Mouse (Mus musculus): ENCODE measurements around the gene Ppp1r27. TPM values are rescaled to one million over a fixed set of nuclear protein-coding genes. Genes with fewer than 3 reads are reported as not detected.
"Not testable (repeated sequence)": the region's sequence is repeated elsewhere in the genome, so short reads cannot be mapped to it uniquely, and the experiment has no call there.

Gene Ppp1r27
- total and polyA plus RNA-seq, 2 experiments from 2014 or later = not detected

DNA sequence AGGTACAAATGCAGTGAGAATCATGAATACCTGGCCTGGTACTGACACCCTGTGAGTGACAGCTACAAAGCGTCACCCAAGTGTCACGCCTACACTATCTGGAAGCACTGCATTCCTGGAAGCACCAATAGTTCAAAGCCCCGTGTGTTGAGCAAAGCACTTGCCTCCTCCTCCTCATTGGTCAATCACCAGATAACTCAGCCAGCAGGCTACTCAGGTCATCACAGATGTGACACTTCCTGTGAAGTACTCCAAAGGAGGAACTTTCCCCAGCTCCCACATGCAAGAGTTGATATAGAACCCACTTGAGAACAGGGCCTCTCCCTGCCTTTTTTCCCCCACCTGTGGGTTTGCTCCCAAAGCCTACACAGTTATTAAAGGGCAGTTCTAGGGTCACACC is 20.2 kb upstream of the Ppp1r27 start:
- WGBS = 77% methylated on average over 3 of the region's 3 CpGs
- peak overlapping the region; percentile 86 for H3K4me2 ChIP-seq (ENCODE audit: low read depth, low read length)
- no peaks in the 10 kb centered on the region for H3K27me3 ChIP-seq (ENCODE audit: insufficient read depth, low read length)
- 0 out of 2 replicates have a peak overlapping the region, but pooled peaks have one; percentile 67 for H3K9ac ChIP-seq (replicated peaks; ENCODE audit: low read length)
- no peak overlapping the region for H3K27ac ChIP-seq
- TF ChIP-seq CTCF (IDR thresholded peaks at IDR 0.05; ENCODE audit: low read depth) = no peak
- DNase-seq (ENCODE audit: low spot score) (no peak), ATAC-seq (no peak)
- H3K4me1 ChIP-seq (ENCODE audit: insufficient read depth, low read length) = peaks cover 13% of the 10 kb centered on the region
- no peaks in the 10 kb centered on the region for H3K9me3 ChIP-seq (ENCODE audit: low read length)
- peaks cover 42% of the 10 kb centered on the region; the same call in 1 of the 2 replicates for H3K36me3 ChIP-seq (ENCODE audit: insufficient read depth, low read length)
- H3K4me3 ChIP-seq (ENCODE audit: low read length) = 0 out of 2 replicates have a peak overlapping the region, but pooled peaks have one; percentile 93

DNA sequence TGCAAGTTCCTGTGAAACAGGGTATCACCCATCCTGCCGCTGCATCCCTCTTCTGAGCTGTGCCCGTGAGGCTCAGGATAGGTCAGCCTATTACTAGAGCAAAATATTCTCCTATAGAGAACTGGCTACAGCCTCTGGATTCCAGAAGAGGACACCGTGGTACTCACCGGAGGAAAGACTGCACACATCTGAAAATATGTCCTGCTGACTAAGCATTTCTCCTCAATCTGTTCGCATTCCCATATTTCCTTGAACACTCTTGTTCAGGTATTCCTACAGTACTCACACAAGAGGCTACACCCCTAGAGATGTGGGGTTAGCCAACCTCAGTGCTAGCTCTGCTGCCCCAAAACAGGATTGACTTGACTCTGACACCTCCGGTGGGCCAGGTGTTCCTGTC is 17.4 kb upstream of the Ppp1r27 start:
- DNase-seq (ENCODE audit: low spot score) (no peak), ATAC-seq (no peak)
- H3K4me2 ChIP-seq (ENCODE audit: low read depth, low read length) = no peak overlapping the region
- no peak for TF ChIP-seq CTCF (IDR thresholded peaks at IDR 0.05; ENCODE audit: low read depth)
- H3K4me1 ChIP-seq (ENCODE audit: insufficient read depth, low read length) = peaks cover 10% of the 10 kb centered on the region; the same call in 1 of the 2 replicates
- WGBS = 95% methylated on average over 6 of the region's 6 CpGs
- no peaks in the 10 kb centered on the region for H3K27me3 ChIP-seq (ENCODE audit: insufficient read depth, low read length)
- H3K27ac ChIP-seq = no peak overlapping the region
- no peak overlapping the region for H3K4me3 ChIP-seq (ENCODE audit: low read length)
- no peaks in the 10 kb centered on the region for H3K9me3 ChIP-seq (ENCODE audit: low read length)
- H3K36me3 ChIP-seq (ENCODE audit: insufficient read depth, low read length) = peaks cover 68% of the 10 kb centered on the region
- no peak overlapping the region for H3K9ac ChIP-seq (replicated peaks; ENCODE audit: low read length)

DNA sequence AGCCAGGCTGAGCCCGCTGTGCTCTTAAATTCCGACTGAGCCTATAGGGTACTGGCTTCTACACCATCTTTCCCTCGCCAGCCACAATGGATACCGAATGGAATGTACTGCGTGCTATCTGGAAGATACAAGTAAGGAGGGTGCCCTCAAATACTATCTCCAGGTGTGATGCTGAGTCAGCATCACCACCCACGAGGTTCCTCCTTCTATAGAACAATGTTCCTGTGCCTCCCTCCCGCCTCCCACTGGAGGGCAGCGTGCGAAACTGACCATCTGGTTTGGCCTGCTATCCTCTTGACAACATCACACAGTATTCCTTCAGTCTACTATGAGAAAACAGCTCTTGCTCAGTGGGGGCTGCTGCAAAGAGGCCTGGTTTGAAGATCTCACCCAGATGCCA is 14.2 kb upstream of the Ppp1r27 start:
- Histone ChIP-seq H3K9ac (replicated peaks; ENCODE audit: low read length) (no peak overlapping the region), H3K27ac (no peak overlapping the region), H3K27me3 (ENCODE audit: insufficient read depth, low read length) (no peaks in the 10 kb centered on the region), H3K9me3 (ENCODE audit: low read length) (no peaks in the 10 kb centered on the region), H3K4me2 (ENCODE audit: low read depth, low read length) (no peak overlapping the region), H3K4me1 (ENCODE audit: insufficient read depth, low read length) (no peaks in the 10 kb centered on the region), H3K36me3 (ENCODE audit: insufficient read depth, low read length) (peaks cover 88% of the 10 kb centered on the region), H3K4me3 (ENCODE audit: low read length) (no peak overlapping the region)
- no peak for DNase-seq (ENCODE audit: low spot score)
- no peak for TF ChIP-seq CTCF (IDR thresholded peaks at IDR 0.05; ENCODE audit: low read depth)
- 87% methylated on average over 9 of the region's 9 CpGs for WGBS
- ATAC-seq = no peak

DNA sequence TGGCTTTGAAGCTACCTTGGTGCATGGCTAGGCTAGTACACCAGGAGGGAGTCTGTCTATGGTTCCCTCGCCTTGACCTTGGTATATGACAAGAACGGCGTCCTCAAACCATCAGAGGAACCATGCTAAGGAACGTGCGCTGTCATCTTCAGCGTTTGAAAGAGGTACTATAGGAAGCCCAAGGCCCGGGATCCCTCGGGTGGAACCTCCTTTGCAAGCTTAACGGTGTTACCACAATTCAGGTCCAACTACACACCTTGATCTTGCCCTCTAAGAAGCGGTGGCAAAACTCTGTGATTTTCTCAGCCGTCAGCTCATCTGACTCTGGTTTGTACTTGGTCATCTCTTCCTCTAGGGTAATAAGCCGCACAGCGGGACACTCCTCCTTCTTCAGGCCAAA is 12.0 kb upstream of the Ppp1r27 start:
- no peak overlapping the region for H3K4me2 ChIP-seq (ENCODE audit: low read depth, low read length)
- no peak for ATAC-seq
- no peaks in the 10 kb centered on the region for H3K9me3 ChIP-seq (ENCODE audit: low read length)
- H3K4me3 ChIP-seq (ENCODE audit: low read length) = no peak overlapping the region
- no peak overlapping the region for H3K9ac ChIP-seq (replicated peaks; ENCODE audit: low read length)
- H3K4me1 ChIP-seq (ENCODE audit: insufficient read depth, low read length) = no peaks in the 10 kb centered on the region
- H3K27ac ChIP-seq = no peak overlapping the region
- WGBS = 97% methylated on average over 13 of the region's 13 CpGs
- DNase-seq (ENCODE audit: low spot score) = no peak
- H3K36me3 ChIP-seq (ENCODE audit: insufficient read depth, low read length) = peaks cover 84% of the 10 kb centered on the region
- TF ChIP-seq CTCF (IDR thresholded peaks at IDR 0.05; ENCODE audit: low read depth) = no peak
- no peaks in the 10 kb centered on the region for H3K27me3 ChIP-seq (ENCODE audit: insufficient read depth, low read length)

DNA sequence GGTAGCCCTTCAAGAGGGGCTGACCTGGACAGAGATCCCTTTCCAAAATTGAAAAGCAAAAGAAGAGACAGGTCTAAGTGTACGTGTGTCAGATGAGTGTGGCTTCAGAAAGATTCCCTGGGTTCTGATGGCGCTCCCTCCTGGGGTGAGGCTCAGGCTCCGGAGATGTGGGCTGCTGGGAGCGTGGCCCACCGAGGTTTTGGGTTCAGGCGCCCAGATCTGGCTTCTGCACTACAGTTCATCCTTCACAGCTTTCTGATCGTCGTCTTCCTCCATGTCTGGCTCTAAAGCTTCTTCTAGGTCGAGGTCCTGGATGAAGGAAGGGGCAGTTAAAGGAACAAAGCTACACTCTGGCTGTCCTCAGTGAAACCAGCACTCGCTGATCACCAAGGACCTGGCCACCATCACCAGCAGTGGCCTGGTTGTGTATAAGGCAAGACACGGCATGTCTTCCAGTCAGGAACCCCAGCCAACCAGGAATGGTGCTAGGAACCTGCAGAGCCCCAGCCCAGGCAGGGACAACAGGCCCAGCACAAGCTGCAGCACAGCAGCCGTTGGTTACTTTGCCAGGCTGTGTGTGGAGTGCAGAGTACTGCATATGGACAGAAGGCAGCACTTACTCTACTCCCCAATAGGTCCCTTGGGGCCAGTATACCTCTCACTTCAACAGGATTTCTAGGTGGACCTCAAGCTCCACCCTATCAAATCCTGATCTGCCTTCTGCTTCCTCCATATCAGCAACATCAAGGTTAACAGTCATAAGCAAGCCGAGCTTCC is 10.2 kb upstream of the Ppp1r27 start:
- Histone ChIP-seq H3K4me3 (ENCODE audit: low read length) (no peak overlapping the region), H3K9me3 (ENCODE audit: low read length) (no peaks in the 10 kb centered on the region), H3K4me2 (ENCODE audit: low read depth, low read length) (no peak overlapping the region), H3K4me1 (ENCODE audit: insufficient read depth, low read length) (no peaks in the 10 kb centered on the region), H3K36me3 (ENCODE audit: insufficient read depth, low read length) (peaks cover 66% of the 10 kb centered on the region), H3K9ac (replicated peaks; ENCODE audit: low read length) (no peak overlapping the region), H3K27ac (no peak overlapping the region), H3K27me3 (ENCODE audit: insufficient read depth, low read length) (no peaks in the 10 kb centered on the region)
- DNase-seq (ENCODE audit: low spot score) = no peak
- TF ChIP-seq CTCF (IDR thresholded peaks at IDR 0.05; ENCODE audit: low read depth) = no peak
- no peak for ATAC-seq
- WGBS = 95% methylated on average over 13 of the region's 13 CpGs

DNA sequence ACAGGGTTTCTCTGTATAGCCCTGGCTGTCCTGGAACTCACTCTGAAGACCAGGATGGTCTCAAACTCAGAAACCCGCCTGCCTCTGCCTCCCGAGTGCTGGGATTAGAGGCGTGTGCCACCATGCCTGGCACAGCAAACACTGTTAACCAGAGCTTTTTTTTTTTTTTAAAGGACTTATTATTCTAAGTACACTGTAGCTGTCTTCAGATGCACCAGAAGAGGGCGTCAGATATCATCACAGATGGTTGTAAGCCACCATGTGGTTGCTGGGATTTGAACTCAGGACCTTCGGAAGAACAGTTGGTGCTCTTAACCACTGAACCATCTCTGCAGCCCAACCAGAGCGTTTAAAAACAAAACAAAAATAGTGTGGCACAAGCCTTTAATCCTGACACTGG is 7.9 kb upstream of the Ppp1r27 start:
- H3K27ac ChIP-seq; H3K4me2 ChIP-seq (ENCODE audit: low read depth, low read length); H3K4me3 ChIP-seq (ENCODE audit: low read length); H3K4me1 ChIP-seq (ENCODE audit: insufficient read depth, low read length); DNase-seq (ENCODE audit: low spot score); ATAC-seq; H3K27me3 ChIP-seq (ENCODE audit: insufficient read depth, low read length); H3K9ac ChIP-seq (replicated peaks; ENCODE audit: low read length); H3K9me3 ChIP-seq (ENCODE audit: low read length): not testable (repeated sequence)
- peaks cover 45% of the 10 kb centered on the region for H3K36me3 ChIP-seq (ENCODE audit: insufficient read depth, low read length)
- WGBS = 90% methylated on average over 6 of the region's 6 CpGs

DNA sequence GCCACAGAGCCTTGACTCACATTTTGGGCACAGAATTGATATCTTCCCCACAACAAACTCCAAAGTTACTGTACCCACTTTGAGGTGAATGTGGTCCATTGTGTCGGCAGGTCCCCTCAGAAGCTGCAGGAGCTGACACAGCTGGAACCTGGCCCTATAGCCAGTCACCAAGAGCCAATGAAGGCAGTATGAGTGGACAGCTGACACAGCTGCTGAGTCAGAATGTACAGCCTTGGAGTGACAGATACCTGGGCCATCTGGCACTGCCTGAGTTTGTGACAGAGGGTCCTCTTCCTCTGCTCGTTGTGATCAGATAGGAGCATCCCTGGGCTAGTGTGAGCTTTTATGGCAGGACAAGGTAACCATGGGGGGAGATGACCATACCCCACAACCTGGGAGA is 4.3 kb upstream of the Ppp1r27 start:
- H3K27ac ChIP-seq = no peak overlapping the region
- H3K4me3 ChIP-seq (ENCODE audit: low read length) = no peak overlapping the region
- H3K9me3 ChIP-seq (ENCODE audit: low read length) = no peaks in the 10 kb centered on the region
- no peaks in the 10 kb centered on the region for H3K27me3 ChIP-seq (ENCODE audit: insufficient read depth, low read length)
- H3K4me1 ChIP-seq (ENCODE audit: insufficient read depth, low read length) = 0 out of 2 replicates have a peak, but pooled peaks cover 2% of the 10 kb centered on the region
- ATAC-seq = no peak
- peaks cover 10% of the 10 kb centered on the region; the same call in 1 of the 2 replicates for H3K36me3 ChIP-seq (ENCODE audit: insufficient read depth, low read length)
- TF ChIP-seq CTCF (IDR thresholded peaks at IDR 0.05; ENCODE audit: low read depth) = no peak
- no peak for DNase-seq (ENCODE audit: low spot score)
- H3K9ac ChIP-seq (replicated peaks; ENCODE audit: low read length) = no peak overlapping the region
- no peak overlapping the region for H3K4me2 ChIP-seq (ENCODE audit: low read depth, low read length)
- 82% methylated on average over 2 of the region's 2 CpGs for WGBS

All from hindbrain, postnatal 0 days (tissue).